Mouse (Mus musculus): ENCODE measurements around the gene Stradb. TPM values are rescaled to one million over a fixed set of nuclear protein-coding genes. Genes with fewer than 3 reads are reported as not detected.

The Stradb gene
- total RNA-seq, 1 experiment: 2.7 TPM

- no peak for TF ChIP-seq ZC3H11A (IDR thresholded peaks at IDR 0.05; ENCODE audit: borderline replicate concordance, low read depth, low read length)
- no peak for TF ChIP-seq ZNF384 (IDR thresholded peaks at IDR 0.05; ENCODE audit: low read depth, low read length)
- no peak for TF ChIP-seq MAFK (IDR thresholded peaks at IDR 0.05; ENCODE audit: insufficient read depth, low read depth, low read length)
- TF ChIP-seq HCFC1 (IDR thresholded peaks at IDR 0.05; ENCODE audit: borderline replicate concordance, insufficient read depth, low read length): no peak
- no peak for TF ChIP-seq CHD2 (IDR thresholded peaks at IDR 0.05; ENCODE audit: low read depth, low read length)
- no peak for DNase-seq (ENCODE audit: low read depth, low spot score)
- Histone ChIP-seq H3K36me3 (ENCODE audit: control insufficient read depth, insufficient read depth, low read length, poor library complexity, severe bottlenecking) (peaks cover 3% of the 10 kb centered on the region; the same call in 1 of the 2 replicates), H3K27ac (ENCODE audit: insufficient read depth, low read depth, low read length, poor library complexity, severe bottlenecking) (no peak overlapping the region), H3K4me3 (ENCODE audit: insufficient read depth in 1 of 2, low read depth in 1 of 2, low read length in 2 of 2, poor library complexity in 1 of 2, severe bottlenecking in 1 of 2) (no peak overlapping the region), H3K4me1 (ENCODE audit: control insufficient read depth in 2 of 2, insufficient read depth in 2 of 2, low read length in 2 of 2, poor library complexity in 1 of 2) (peaks cover 5 to 10% of the 10 kb centered on the region in 2 experiments; a peak in 3 of 4 replicates), H3K9ac (ENCODE audit: insufficient read depth, low read depth, low read length, poor library complexity, severe bottlenecking) (no peak overlapping the region), H3K9me3 (ENCODE audit: control insufficient read depth, insufficient read depth, low read depth, low read length) (no peaks in the 10 kb centered on the region)
- in situ Hi-C loops (cut with MboI; ENCODE audit: low sequenced_read_pairs in 2 of 2, unreplicated experiment in 2 of 2): no loop called here
Observed at GRCm38 (mm10) chr1:58950899-58951648, 22.2 kb upstream of the Stradb start.

DNA sequence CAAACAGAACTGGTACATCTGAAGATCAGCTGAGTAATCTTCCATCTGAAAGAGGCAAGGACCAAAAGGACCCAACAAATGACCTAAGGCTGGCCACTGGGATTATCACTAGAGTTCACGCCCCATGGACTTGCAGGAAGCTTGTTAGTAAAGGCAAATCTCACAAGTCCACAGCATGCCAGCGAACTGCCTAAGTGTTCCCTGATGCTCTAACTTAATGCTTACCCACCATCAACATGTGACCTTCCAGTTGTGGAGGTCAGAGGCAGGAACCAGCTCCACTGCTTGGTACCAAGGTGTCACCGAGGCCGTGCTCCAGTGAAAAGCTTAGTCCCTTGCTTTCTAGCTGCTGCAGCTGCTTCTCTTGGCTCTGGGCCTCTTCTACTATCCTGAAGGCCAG, 21.5 kb upstream of the Stradb start:
- no peaks in the 10 kb centered on the region for H3K9me3 ChIP-seq (ENCODE audit: control insufficient read depth, insufficient read depth, low read depth, low read length)
- peaks cover 7 to 11% of the 10 kb centered on the region in 2 experiments for H3K4me1 ChIP-seq (ENCODE audit: control insufficient read depth in 2 of 2, insufficient read depth in 2 of 2, low read length in 2 of 2, poor library complexity in 1 of 2)
- in situ Hi-C loops (cut with MboI; ENCODE audit: low sequenced_read_pairs in 2 of 2, unreplicated experiment in 2 of 2): no loop called here
- H3K9ac ChIP-seq (ENCODE audit: insufficient read depth, low read depth, low read length, poor library complexity, severe bottlenecking): no peak overlapping the region
- TF ChIP-seq ZNF384 (IDR thresholded peaks at IDR 0.05; ENCODE audit: low read depth, low read length) (no peak), ZC3H11A (IDR thresholded peaks at IDR 0.05; ENCODE audit: borderline replicate concordance, low read depth, low read length) (no peak), HCFC1 (IDR thresholded peaks at IDR 0.05; ENCODE audit: borderline replicate concordance, insufficient read depth, low read length) (no peak), MAFK (IDR thresholded peaks at IDR 0.05; ENCODE audit: insufficient read depth, low read depth, low read length) (no peak), CHD2 (IDR thresholded peaks at IDR 0.05; ENCODE audit: low read depth, low read length) (no peak)
- H3K4me3 ChIP-seq (ENCODE audit: insufficient read depth in 1 of 2, low read depth in 1 of 2, low read length in 2 of 2, poor library complexity in 1 of 2, severe bottlenecking in 1 of 2): no peak overlapping the region
- H3K27ac ChIP-seq (ENCODE audit: insufficient read depth, low read depth, low read length, poor library complexity, severe bottlenecking): no peak overlapping the region
- peaks cover under 1% of the 10 kb centered on the region; the same call in 1 of the 2 replicates for H3K36me3 ChIP-seq (ENCODE audit: control insufficient read depth, insufficient read depth, low read length, poor library complexity, severe bottlenecking)
- DNase-seq (ENCODE audit: low read depth, low spot score): no peak

GRCm38 (mm10) chr1:58952526-58952925, 20.8 kb upstream of the Stradb start:
- no peaks in the 10 kb centered on the region for H3K36me3 ChIP-seq (ENCODE audit: control insufficient read depth, insufficient read depth, low read length, poor library complexity, severe bottlenecking)
- H3K27ac ChIP-seq (ENCODE audit: insufficient read depth, low read depth, low read length, poor library complexity, severe bottlenecking): no peak overlapping the region
- in situ Hi-C loops (cut with MboI; ENCODE audit: low sequenced_read_pairs in 2 of 2, unreplicated experiment in 2 of 2): no loop called here
- H3K9ac ChIP-seq (ENCODE audit: insufficient read depth, low read depth, low read length, poor library complexity, severe bottlenecking): no peak overlapping the region
- no peak for DNase-seq (ENCODE audit: low read depth, low spot score)
- no peak overlapping the region for H3K4me3 ChIP-seq (ENCODE audit: insufficient read depth in 1 of 2, low read depth in 1 of 2, low read length in 2 of 2, poor library complexity in 1 of 2, severe bottlenecking in 1 of 2)
- no peak for TF ChIP-seq ZNF384 (IDR thresholded peaks at IDR 0.05; ENCODE audit: low read depth, low read length)
- H3K9me3 ChIP-seq (ENCODE audit: control insufficient read depth, insufficient read depth, low read depth, low read length): no peaks in the 10 kb centered on the region
- peaks cover 9 to 18% of the 10 kb centered on the region in 2 experiments for H3K4me1 ChIP-seq (ENCODE audit: control insufficient read depth in 2 of 2, insufficient read depth in 2 of 2, low read length in 2 of 2, poor library complexity in 1 of 2)

- in situ Hi-C loops (cut with MboI; ENCODE audit: low sequenced_read_pairs in 2 of 2, unreplicated experiment in 2 of 2): no loop called here
- peaks cover 9 to 21% of the 10 kb centered on the region in 2 experiments for H3K4me1 ChIP-seq (ENCODE audit: control insufficient read depth in 2 of 2, insufficient read depth in 2 of 2, low read length in 2 of 2, poor library complexity in 1 of 2)
Observed at GRCm38 (mm10) chr1:58952997-58953396, 20.3 kb upstream of the Stradb start.

More at GRCm38 (mm10) chr1:58952997-58953396, 20.3 kb upstream of the Stradb start:
- H3K27ac ChIP-seq (ENCODE audit: insufficient read depth, low read depth, low read length, poor library complexity, severe bottlenecking): no peak overlapping the region
- no peak overlapping the region for H3K9ac ChIP-seq (ENCODE audit: insufficient read depth, low read depth, low read length, poor library complexity, severe bottlenecking)
- H3K36me3 ChIP-seq (ENCODE audit: control insufficient read depth, insufficient read depth, low read length, poor library complexity, severe bottlenecking): no peaks in the 10 kb centered on the region
- H3K4me3 ChIP-seq (ENCODE audit: insufficient read depth in 1 of 2, low read depth in 1 of 2, low read length in 2 of 2, poor library complexity in 1 of 2, severe bottlenecking in 1 of 2): no peak overlapping the region
- DNase-seq (ENCODE audit: low read depth, low spot score): no peak
- no peaks in the 10 kb centered on the region for H3K9me3 ChIP-seq (ENCODE audit: control insufficient read depth, insufficient read depth, low read depth, low read length)
- TF ChIP-seq ZNF384 (IDR thresholded peaks at IDR 0.05; ENCODE audit: low read depth, low read length): no peak
- no peak for TF ChIP-seq ZC3H11A (IDR thresholded peaks at IDR 0.05; ENCODE audit: borderline replicate concordance, low read depth, low read length)
- no peak for TF ChIP-seq CHD2 (IDR thresholded peaks at IDR 0.05; ENCODE audit: low read depth, low read length)
- no peak for TF ChIP-seq MAFK (IDR thresholded peaks at IDR 0.05; ENCODE audit: insufficient read depth, low read depth, low read length)
- no peak for TF ChIP-seq HCFC1 (IDR thresholded peaks at IDR 0.05; ENCODE audit: borderline replicate concordance, insufficient read depth, low read length)

All from ES-E14 (cell line).